Comparison of ENCODE assay signal across 21 mouse cellular contexts in the genomic region with DNA sequence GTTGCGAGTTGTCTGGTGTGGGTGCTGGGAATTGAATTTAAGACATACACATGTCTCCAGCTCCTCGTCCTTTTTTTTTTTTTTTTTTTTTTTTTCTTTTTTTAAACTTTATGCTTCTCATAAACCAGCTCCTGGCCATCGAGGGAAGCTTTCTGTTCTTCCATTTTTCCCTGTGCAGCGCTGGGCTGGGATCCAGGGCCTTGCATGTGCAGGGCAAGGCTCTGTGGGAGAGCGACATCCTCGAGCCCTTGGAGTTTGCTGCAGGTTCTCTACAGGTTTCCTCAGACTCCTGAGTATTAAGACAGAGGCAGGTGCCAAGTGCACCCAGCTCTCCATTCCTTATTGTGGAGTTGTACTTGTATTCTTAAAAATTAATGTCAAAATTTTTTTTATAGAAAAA. TPM values are rescaled to one million over a fixed set of nuclear protein-coding genes. Genes with fewer than 3 reads are reported as not detected.
A peak's percentile ranks its signal among the peaks of the same experiment; 100 is the strongest.
DNase-seq lines count a peak whose midpoint lies in the region; ATAC-seq and TF ChIP-seq lines count a peak whose summit lies in the region.
"Had no signal": no experiment of that assay in that cellular context is flagged by ENCODE, and none has a peak within 500 bp of the region (broad histone marks: within the 10 kb centered on the region; RNA-seq: fewer than 3 reads in every experiment).

No protein-coding gene starts in this region.

- H3K27ac ChIP-seq in CH12.LX (ENCODE audit: insufficient read depth, low read depth) (no peak overlapping the region), ES-E14 (ENCODE audit: insufficient read depth, low read depth, low read length, poor library complexity, severe bottlenecking) (no peak overlapping the region)
- 0 out of 2 replicates have a peak overlapping the region, but pooled peaks have one; percentile 99 for H3K27ac ChIP-seq in liver, embryonic 15.5 days (replicated peaks)
- no peak overlapping the region for H3K27ac ChIP-seq in hindbrain, embryonic 13.5 days
- H3K27ac ChIP-seq: forebrain, embryonic 15.5 days; heart, adult 2 months; hindbrain, embryonic 12.5 days; limb, embryonic 13.5 days; neural tube, embryonic 12.5 days; stomach, postnatal 0 days had no signal

- H3K36me3 ChIP-seq in CH12.LX (replicated peaks in 1 of 2; ENCODE audit: control insufficient read depth in 1 of 2, insufficient read depth in 1 of 2, low read length in 1 of 2) = peaks cover 26 to 47% of the 10 kb centered on the region in 2 experiments
- H3K36me3 ChIP-seq in ES-E14 (ENCODE audit: control insufficient read depth, insufficient read depth, low read length, poor library complexity, severe bottlenecking) = peaks cover 11% of the 10 kb centered on the region; the same call in 1 of the 2 replicates
- peaks cover 44% of the 10 kb centered on the region for H3K36me3 ChIP-seq in liver, embryonic 15.5 days (replicated peaks)
- H3K36me3 ChIP-seq in hindbrain, embryonic 13.5 days = peaks cover 28% of the 10 kb centered on the region
- H3K36me3 ChIP-seq: midbrain, embryonic 15.5 days had no signal

- in situ Hi-C loops in CH12.LX (cut with MboI; ENCODE audit: low pct_ligation_motif_present, low pct_unique_long_range_greater_than_20kb, low sequenced_read_pairs) (no loop called here), ES-E14 (cut with MboI; ENCODE audit: low sequenced_read_pairs in 2 of 2, unreplicated experiment in 2 of 2) (no loop called here)

- H3K9ac ChIP-seq in CH12.LX (ENCODE audit: insufficient read depth, low read depth) = no peak overlapping the region
- H3K9ac ChIP-seq in ES-E14 (ENCODE audit: insufficient read depth, low read depth, low read length, poor library complexity, severe bottlenecking) = no peak overlapping the region
- no peak overlapping the region for H3K9ac ChIP-seq in liver, embryonic 15.5 days
- H3K9ac ChIP-seq in hindbrain, embryonic 13.5 days = no peak overlapping the region

- no peak for TF ChIP-seq RAD21 in CH12.LX (IDR thresholded peaks at IDR 0.05; ENCODE audit: low read depth, low read length)

- no peak for TF ChIP-seq EP300 in CH12.LX (IDR thresholded peaks at IDR 0.05; ENCODE audit: low read length)

- peak; percentile 35 to 42 for DNase-seq in cerebellum, postnatal 36 days
- no peak for DNase-seq in cerebellum, adult 9-10 months
- no peak for DNase-seq in CH12.LX (ENCODE audit: extremely low read depth)
- DNase-seq in ES-E14 (ENCODE audit: low read depth, low spot score) = no peak
- DNase-seq in frontal cortex, postnatal 10 days (ENCODE audit: low spot score in 2 of 2) = no peak
- DNase-seq: gastrocnemius, postnatal 25 days; heart, adult 2 months; kidney, adult 18-20 months; kidney, postnatal 4 days; lung, embryonic 14.5 days; right cerebral cortex, postnatal 14 days had no signal

- peaks cover 16% of the 10 kb centered on the region for H3K79me2 ChIP-seq in CH12.LX (replicated peaks; ENCODE audit: control insufficient read depth, extremely low read depth, insufficient read depth, poor library complexity, severe bottlenecking)

- H3K4me3 ChIP-seq in CH12.LX (replicated peaks in 1 of 3; ENCODE audit: low read depth in 2 of 3, low read length in 2 of 3, poor library complexity in 1 of 3) (no peak overlapping the region), ES-E14 (ENCODE audit: insufficient read depth in 1 of 2, low read depth in 1 of 2, low read length in 2 of 2, poor library complexity in 1 of 2, severe bottlenecking in 1 of 2) (no peak overlapping the region)
- peak overlapping the region; percentile 92; the same call in 1 of the 2 replicates for H3K4me3 ChIP-seq in liver, embryonic 15.5 days (replicated peaks)
- H3K4me3 ChIP-seq in hindbrain, embryonic 13.5 days = no peak overlapping the region

- 87% methylated on average over 6 of the region's 6 CpGs for WGBS in liver, embryonic 15.5 days (ENCODE audit: insufficient replicate concordance)
- 95% methylated on average over 6 of the region's 6 CpGs for WGBS in hindbrain, embryonic 13.5 days

- peaks cover 0 to 21% of the 10 kb centered on the region in 2 experiments; a peak in 2 of 4 replicates for H3K4me1 ChIP-seq in CH12.LX (ENCODE audit: control insufficient read depth in 1 of 2, insufficient read depth in 2 of 2)
- peaks cover 0 to 4% of the 10 kb centered on the region in 2 experiments; a peak in 1 of 4 replicates for H3K4me1 ChIP-seq in ES-E14 (ENCODE audit: control insufficient read depth in 2 of 2, insufficient read depth in 2 of 2, low read length in 2 of 2, poor library complexity in 1 of 2)
- peaks cover 49% of the 10 kb centered on the region for H3K4me1 ChIP-seq in liver, embryonic 15.5 days (replicated peaks)
- peaks cover 10% of the 10 kb centered on the region for H3K4me1 ChIP-seq in hindbrain, embryonic 13.5 days (replicated peaks)

- no peak for ATAC-seq in liver, embryonic 15.5 days (ENCODE audit: insufficient read depth)
- ATAC-seq in hindbrain, embryonic 13.5 days (ENCODE audit: low FRiP score) = no peak
- ATAC-seq: forebrain, embryonic 15.5 days; inflammation-experienced regulatory T-cells, adult 6 months; midbrain, embryonic 15.5 days had no signal

- TF ChIP-seq POLR2A in CH12.LX (IDR thresholded peaks at IDR 0.05; ENCODE audit: low read depth, low read length) = no peak

- no peaks in the 10 kb centered on the region for H3K27me3 ChIP-seq in CH12.LX (replicated peaks)
- no peaks in the 10 kb centered on the region for H3K27me3 ChIP-seq in liver, embryonic 15.5 days
- H3K27me3 ChIP-seq in hindbrain, embryonic 13.5 days = no peaks in the 10 kb centered on the region
- H3K27me3 ChIP-seq: forebrain, embryonic 15.5 days; hindbrain, embryonic 12.5 days; limb, embryonic 13.5 days; megakaryocyte, embryonic 14.5 days; midbrain, embryonic 15.5 days; neural tube, embryonic 12.5 days had no signal

- H3K4me2 ChIP-seq in CH12.LX (ENCODE audit: insufficient read depth, low read depth, poor library complexity, severe bottlenecking) = 0 out of 2 replicates have a peak overlapping the region, but pooled peaks have one; percentile 41
- H3K4me2 ChIP-seq in liver, embryonic 15.5 days = peak overlapping the region; percentile 82
- H3K4me2 ChIP-seq in hindbrain, embryonic 13.5 days = no peak overlapping the region

- TF ChIP-seq CTCF in CH12.LX (conservative IDR thresholded peaks at IDR 0.05 in 1 of 2, IDR thresholded peaks at IDR 0.05 in 1 of 2; ENCODE audit: low read depth in 2 of 2, low read length in 2 of 2) = no peak

- dilution Hi-C loops in CH12.LX (cut with MboI; ENCODE audit: extremely low pct_ligation_motif_present, extremely low pct_unique_long_range_greater_than_20kb, low sequenced_read_pairs) = no loop called here

- no peaks in the 10 kb centered on the region for H3K9me3 ChIP-seq in CH12.LX (replicated peaks; ENCODE audit: low read length)
- no peaks in the 10 kb centered on the region for H3K9me3 ChIP-seq in ES-E14 (ENCODE audit: control insufficient read depth, insufficient read depth, low read depth, low read length)
- H3K9me3 ChIP-seq in liver, embryonic 15.5 days (replicated peaks) = no peaks in the 10 kb centered on the region
- no peaks in the 10 kb centered on the region for H3K9me3 ChIP-seq in hindbrain, embryonic 13.5 days
- H3K9me3 ChIP-seq: forebrain, embryonic 15.5 days; hindbrain, embryonic 12.5 days; limb, embryonic 13.5 days; megakaryocyte, embryonic 14.5 days; midbrain, embryonic 15.5 days; neural tube, embryonic 12.5 days had no signal

TF ChIP-seq in CH12.LX, 34 proteins besides CTCF, POLR2A, EP300 and RAD21:
- TF ChIP-seq ZNF384 (IDR thresholded peaks at IDR 0.05; ENCODE audit: low read depth, low read length) (no peak), MYC (IDR thresholded peaks at IDR 0.05; ENCODE audit: low read depth, low read length) (no peak), BHLHE40 (IDR thresholded peaks at IDR 0.05; ENCODE audit: low read depth, low read length) (no peak), POLR2AphosphoS2 (IDR thresholded peaks at IDR 0.05; ENCODE audit: low read depth, low read length) (no peak), MAFK (IDR thresholded peaks at IDR 0.05; ENCODE audit: insufficient replicate concordance, low read length) (no peak), USF1 (IDR thresholded peaks at IDR 0.05; ENCODE audit: low read depth, low read length) (no peak)
TF ChIP-seq in CH12.LX: peak in this region for 0.

TF ChIP-seq in ES-E14, 5 proteins besides CTCF, POLR2A, EP300 and RAD21:
- TF ChIP-seq ZNF384 (IDR thresholded peaks at IDR 0.05; ENCODE audit: low read depth, low read length) = 0 out of 2 replicates have a peak, but pooled peaks have one; percentile 55
- no peak for TF ChIP-seq CHD2 (IDR thresholded peaks at IDR 0.05; ENCODE audit: low read depth, low read length)

RNA-seq across cellular contexts. Expression of gene Cmtr1, which starts 1.8 kb away (rescaled TPM):
- total RNA-seq in CH12.LX (2012; rRNA removed) (88.8 and 95.3 TPM in 2 replicates), CH12.LX (2014; rRNA removed) (96.9 and 105 TPM in 2 replicates), ES-E14 (2012; rRNA removed) (130 and 183 TPM in 2 replicates)
- 135 and 152 TPM in 2 replicates for polyA plus RNA-seq in CH12.LX (2012; ENCODE audit: insufficient read length, low read depth)
- polyA plus RNA-seq in liver, embryonic 15.5 days (2015; fragmentation: Nextera tagmentation; extraction: Ambion mirVana) = 57.1 and 65.1 TPM in 2 replicates
- 132 and 139 TPM in 2 replicates for polyA plus RNA-seq in hindbrain, embryonic 13.5 days (2015; fragmentation: Nextera tagmentation; extraction: Ambion mirVana)

RNA-seq across cellular contexts. Expression of gene Gm28043, which starts 47.5 kb away (rescaled TPM):
- total RNA-seq in CH12.LX (2012; rRNA removed) (4.2 TPM in 2 replicates), CH12.LX (2014; rRNA removed) (3.6 and 4.1 TPM in 2 replicates), ES-E14 (2012; rRNA removed) (8.6 and 10.2 TPM in 2 replicates)
- 3.5 and 3.7 TPM in 2 replicates for polyA plus RNA-seq in CH12.LX (2012; ENCODE audit: insufficient read length, low read depth)
- 0.92 and 1.1 TPM in 2 replicates for polyA plus RNA-seq in liver, embryonic 15.5 days (2015; fragmentation: Nextera tagmentation; extraction: Ambion mirVana)
- 2.9 and 3.8 TPM in 2 replicates for polyA plus RNA-seq in hindbrain, embryonic 13.5 days (2015; fragmentation: Nextera tagmentation; extraction: Ambion mirVana)

RNA-seq across cellular contexts. Expression of gene Rnf8, which starts 47.6 kb away (rescaled TPM):
- total RNA-seq in CH12.LX (2012; rRNA removed) (33.7 and 35.4 TPM in 2 replicates), CH12.LX (2014; rRNA removed) (29.9 and 30.9 TPM in 2 replicates), ES-E14 (2012; rRNA removed) (30.0 and 37.2 TPM in 2 replicates)
- 38.8 and 41.2 TPM in 2 replicates for polyA plus RNA-seq in CH12.LX (2012; ENCODE audit: insufficient read length, low read depth)
- polyA plus RNA-seq in liver, embryonic 15.5 days (2015; fragmentation: Nextera tagmentation; extraction: Ambion mirVana) = 36.7 and 40.1 TPM in 2 replicates
- polyA plus RNA-seq in hindbrain, embryonic 13.5 days (2015; fragmentation: Nextera tagmentation; extraction: Ambion mirVana) = 79.2 and 83.4 TPM in 2 replicates

RNA-seq across cellular contexts. Expression of gene Ccdc167, which starts 54.7 kb away (rescaled TPM):
- 18.7 and 23.5 TPM in 2 replicates for total RNA-seq in CH12.LX (2012; rRNA removed)
- total RNA-seq in CH12.LX (2014; rRNA removed) = 8.8 and 9.1 TPM in 2 replicates
- polyA plus RNA-seq in CH12.LX (2012; ENCODE audit: insufficient read length, low read depth) = 12.0 and 15.4 TPM in 2 replicates
- total RNA-seq in ES-E14 (2012; rRNA removed) = 13.4 and 19.2 TPM in 2 replicates
- 5.3 and 5.6 TPM in 2 replicates for polyA plus RNA-seq in liver, embryonic 15.5 days (2015; fragmentation: Nextera tagmentation; extraction: Ambion mirVana)
- 10.7 and 13.4 TPM in 2 replicates for polyA plus RNA-seq in hindbrain, embryonic 13.5 days (2015; fragmentation: Nextera tagmentation; extraction: Ambion mirVana)

Comparison
In these comparisons a context has a peak if more than half of its experiments do, and no peak if none do; other contexts are left out.
1. DNase-seq: peak in cerebellum, postnatal 36 days (2 of 2); none in cerebellum, adult 9-10 months (single experiment), CH12.LX (single experiment), ES-E14 (single experiment) and frontal cortex, postnatal 10 days (0 of 2).